Mouse (Mus musculus) hindbrain, embryonic 10.5 days (tissue): Measurements from ENCODE around the gene Ttc13. TPM values are rescaled to one million over a fixed set of nuclear protein-coding genes. Genes with fewer than 3 reads are reported as not detected.

Source experiments
- DNase-seq: peaks from one replicate; pipeline ENCODE4 v3.0.0-alpha.2; 2017; ENCODE audit warnings: low spot score
- H3K27ac ChIP-seq: fragments of 300-500 bp; sonication (generic); 2 replicates; pipeline ENCODE4 v1.5.1; 2016; ENCODE audit warnings: mild to moderate bottlenecking, moderate library complexity
- H3K27me3 ChIP-seq: fragments of 300-500 bp; sonication (generic); 2 replicates; pipeline ENCODE4 v1.6.1; 2016; ENCODE audit warnings: mild to moderate bottlenecking; ENCODE audit not compliant: poor library complexity, insufficient read depth, severe bottlenecking
- H3K36me3 ChIP-seq: fragments of 300-500 bp; sonication (generic); 2 replicates; pipeline ENCODE4 v1.6.1; 2016; ENCODE audit warnings: mild to moderate bottlenecking, moderate library complexity
- H3K4me1 ChIP-seq: fragments of 300-500 bp; sonication (generic); replicated peaks from 2 replicates; pipeline ENCODE4 v1.6.1; 2016; ENCODE audit warnings: mild to moderate bottlenecking
- H3K4me3 ChIP-seq: fragments of 300-500 bp; sonication (generic); 2 replicates; pipeline ENCODE4 v1.5.1; 2016; ENCODE audit warnings: mild to moderate bottlenecking, moderate library complexity
- H3K9me3 ChIP-seq: fragments of 300-500 bp; sonication (generic); 2 replicates; pipeline ENCODE4 v1.6.1; 2016; ENCODE audit warnings: mild to moderate bottlenecking, moderate library complexity
- WGBS: fragments of 180-500 bp; shearing (Covaris S2); methylation state at CpG from one replicate; pipeline ENCODE4 v1.1.7; 2016; 5-methylcytosine and 5-hydroxymethylcytosine counted together
- polyA plus RNA-seq: library from polyadenylated mRNA; unstranded; fragments of >200 nt; fragmentation: Nextera tagmentation; extraction: Ambion mirVana; gene quantifications from 2 replicates; pipeline ENCODE4 v1.2.1, GENCODE M21; 2016

Gene Ttc13
- polyA plus RNA-seq, 1 experiment from 2014 or later, result 49.7 TPM

- no peak for DNase-seq
- Histone ChIP-seq H3K4me1 (no peaks in the 10 kb centered on the region), H3K4me3 (no peak overlapping the region), H3K27ac (no peak overlapping the region), H3K36me3 (peaks cover 90% of the 10 kb centered on the region), H3K9me3 (no peaks in the 10 kb centered on the region), H3K27me3 (no peaks in the 10 kb centered on the region)
- 73% methylated on average over 3 of the region's 3 CpGs for WGBS
Observed at GRCm38 (mm10) chr8:124735371-124735911, 13.7 kb upstream of the Ttc13 start.

DNA sequence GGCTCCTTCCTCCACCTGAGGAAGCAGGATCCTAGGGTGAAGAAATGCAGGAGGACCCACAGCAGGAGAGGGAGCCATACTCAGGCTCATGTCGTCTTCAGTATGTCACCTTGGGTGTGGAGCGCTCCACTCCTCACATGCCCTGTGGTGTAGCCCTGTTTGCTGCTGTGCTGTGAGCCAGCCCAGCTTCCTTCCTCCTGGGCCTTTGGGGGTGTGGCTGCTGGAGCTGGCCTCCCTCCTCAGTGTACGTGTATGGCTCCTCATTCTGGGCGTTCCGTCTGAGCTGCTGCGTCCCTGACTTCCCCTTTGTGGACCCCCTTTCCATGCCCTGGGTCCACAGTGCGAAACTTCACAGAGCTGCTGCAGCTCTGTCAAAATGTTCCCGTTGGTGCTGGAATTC lies 11.0 kb upstream of the Ttc13 start:
- WGBS, result 94% methylated on average over 8 of the region's 8 CpGs
- Histone ChIP-seq H3K27me3 (no peaks in the 10 kb centered on the region), H3K27ac (no peak overlapping the region), H3K36me3 (peaks cover 94% of the 10 kb centered on the region), H3K4me3 (no peak overlapping the region), H3K9me3 (no peaks in the 10 kb centered on the region), H3K4me1 (no peaks in the 10 kb centered on the region)
- no peak for DNase-seq

DNA sequence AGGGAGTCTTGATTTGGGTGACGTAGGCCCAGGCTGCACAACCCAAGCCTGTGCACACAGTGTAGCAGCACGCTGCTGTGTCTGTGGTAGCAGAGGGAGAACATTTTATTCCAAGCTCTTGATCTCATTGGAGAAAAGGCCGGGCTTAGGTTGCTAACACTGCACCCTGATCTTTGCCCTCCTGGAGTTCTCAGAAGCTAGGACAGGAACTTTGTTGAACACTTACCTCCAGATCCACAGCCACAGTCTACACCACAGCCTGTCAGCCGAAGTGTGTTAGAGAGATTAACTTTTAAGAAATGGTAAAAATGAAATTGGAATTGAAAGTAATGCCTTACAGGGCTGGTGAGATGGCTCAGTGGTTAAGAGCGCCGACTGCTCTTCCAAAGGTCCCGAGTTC lies 2.5 kb upstream of the Ttc13 start:
- 95% methylated on average over 7 of the region's 7 CpGs for WGBS
- no peaks in the 10 kb centered on the region for H3K27me3 ChIP-seq
- peaks cover 36% of the 10 kb centered on the region for H3K36me3 ChIP-seq
- peaks cover 29% of the 10 kb centered on the region for H3K4me1 ChIP-seq
- H3K27ac ChIP-seq, result no peak overlapping the region
- H3K4me3 ChIP-seq, result no peak overlapping the region
- no peak for DNase-seq
- H3K9me3 ChIP-seq, result no peaks in the 10 kb centered on the region

- peaks cover 16% of the 10 kb centered on the region for H3K36me3 ChIP-seq
- peaks cover 33% of the 10 kb centered on the region for H3K4me1 ChIP-seq
- WGBS, result 4% methylated on average over 31 of the region's 31 CpGs
- H3K9me3 ChIP-seq, result no peaks in the 10 kb centered on the region
- H3K27ac ChIP-seq, result peak overlapping the region; percentile 92
- H3K27me3 ChIP-seq, result no peaks in the 10 kb centered on the region
- DNase-seq, result no peak
- H3K4me3 ChIP-seq, result peak overlapping the region; percentile 99
Observed at GRCm38 (mm10) chr8:124720938-124721861, 583 bp downstream of the Ttc13 start.

GRCm38 (mm10) chr8:124720133-124720532 lies 1.6 kb downstream of the Ttc13 start:
- H3K36me3 ChIP-seq, result peaks cover 9% of the 10 kb centered on the region
- DNase-seq, result no peak
- peak overlapping the region; percentile 27 for H3K4me3 ChIP-seq
- 86% methylated on average over 7 of the region's 7 CpGs for WGBS
- no peaks in the 10 kb centered on the region for H3K9me3 ChIP-seq
- H3K27ac ChIP-seq, result no peak overlapping the region; the same call in 1 of the 2 replicates
- H3K27me3 ChIP-seq, result no peaks in the 10 kb centered on the region
- H3K4me1 ChIP-seq, result peaks cover 42% of the 10 kb centered on the region

DNA sequence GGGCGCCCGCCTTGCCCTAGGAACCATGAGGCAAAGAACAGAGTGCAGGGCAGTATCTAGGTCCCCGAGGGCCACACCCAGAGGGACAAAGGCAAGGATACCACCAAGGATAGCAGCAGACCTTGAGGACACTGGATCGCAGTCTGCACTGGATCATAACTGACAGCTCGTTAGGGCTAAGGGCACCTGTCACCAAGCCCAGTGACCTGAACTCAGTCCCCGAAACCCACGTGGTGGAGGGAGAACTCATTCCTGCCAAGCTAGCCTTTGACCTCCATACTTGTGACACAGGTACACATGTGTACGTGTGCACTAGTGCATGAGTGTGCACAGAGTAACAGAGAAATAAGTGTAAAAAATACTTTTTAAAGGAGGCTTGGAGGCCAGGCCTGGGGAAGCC lies 6.0 kb downstream of the Ttc13 start:
- Histone ChIP-seq H3K27ac (no peak overlapping the region), H3K4me1 (peaks cover 20% of the 10 kb centered on the region), H3K36me3 (peaks cover 43% of the 10 kb centered on the region), H3K9me3 (no peaks in the 10 kb centered on the region), H3K4me3 (no peak overlapping the region), H3K27me3 (no peaks in the 10 kb centered on the region)
- no peak for DNase-seq
- WGBS, result 91% methylated on average over 8 of the region's 8 CpGs

GRCm38 (mm10) chr8:124713207-124713606 lies 8.6 kb downstream of the Ttc13 start:
- WGBS, result 95% methylated on average over 6 of the region's 6 CpGs
- Histone ChIP-seq H3K4me1 (peaks cover 13% of the 10 kb centered on the region; the same call in 1 of the 2 replicates), H3K27me3 (no peaks in the 10 kb centered on the region), H3K9me3 (no peaks in the 10 kb centered on the region), H3K4me3 (no peak overlapping the region), H3K27ac (no peak overlapping the region), H3K36me3 (peaks cover 61% of the 10 kb centered on the region)
- DNase-seq, result no peak

DNA sequence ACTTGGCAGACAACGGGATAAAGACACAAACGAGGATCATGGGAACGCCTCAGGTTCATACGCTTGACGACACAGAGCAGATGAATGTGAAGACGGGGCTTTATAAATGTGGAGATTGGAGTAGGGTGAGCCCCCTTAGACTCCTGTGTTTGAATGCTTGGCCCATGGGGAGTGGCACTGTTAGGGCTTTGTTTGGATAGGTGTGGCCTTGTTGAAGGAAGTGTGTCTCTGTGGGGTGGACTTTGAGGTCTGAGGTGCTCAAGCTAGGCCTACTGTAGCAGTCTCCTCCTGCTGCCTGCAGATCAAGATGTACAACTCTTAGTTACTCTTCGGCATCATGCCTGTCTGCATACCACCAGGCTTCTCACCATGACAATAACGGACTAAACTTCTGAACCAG lies 16.0 kb downstream of the Ttc13 start:
- Histone ChIP-seq H3K36me3 (peaks cover 86% of the 10 kb centered on the region), H3K4me1 (no peaks in the 10 kb centered on the region)

GRCm38 (mm10) chr8:124704376-124704775 lies 17.4 kb downstream of the Ttc13 start:
- WGBS, result 91% methylated on average over 4 of the region's 4 CpGs
- Histone ChIP-seq H3K36me3 (peaks cover 88% of the 10 kb centered on the region), H3K27me3 (no peaks in the 10 kb centered on the region), H3K4me1 (no peaks in the 10 kb centered on the region), H3K4me3 (no peak overlapping the region), H3K9me3 (no peaks in the 10 kb centered on the region), H3K27ac (no peak overlapping the region)
- no peak for DNase-seq

More for the DNA sequence above, 16.0 kb downstream of the Ttc13 start:
- Histone ChIP-seq H3K4me3 (no peak overlapping the region), H3K27me3 (no peaks in the 10 kb centered on the region), H3K27ac (no peak overlapping the region), H3K9me3 (no peaks in the 10 kb centered on the region)
- DNase-seq, result no peak
- WGBS, result 96% methylated on average over 8 of the region's 8 CpGs

DNA sequence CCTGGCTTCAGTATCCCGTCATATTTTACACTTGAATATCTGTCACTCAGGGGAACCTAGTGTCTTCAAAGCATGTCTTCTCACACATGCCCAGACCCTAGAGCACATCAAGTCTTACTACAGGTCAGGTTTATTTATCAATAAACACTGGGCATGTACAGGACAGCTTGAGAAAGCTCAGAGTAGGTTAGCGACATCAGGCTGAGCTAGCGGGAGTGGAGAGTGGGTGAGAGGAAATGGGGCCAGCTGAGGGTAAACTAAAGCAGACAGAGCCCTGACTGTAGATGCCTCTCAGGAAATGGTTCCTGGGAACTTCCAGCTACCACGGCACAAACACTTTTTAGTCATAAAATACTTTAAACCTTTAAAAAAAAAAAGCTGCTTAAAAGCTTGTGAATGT lies 18.3 kb downstream of the Ttc13 start:
- H3K9me3 ChIP-seq, result no peaks in the 10 kb centered on the region
- no peaks in the 10 kb centered on the region for H3K4me1 ChIP-seq
- no peak overlapping the region for H3K4me3 ChIP-seq
- no peaks in the 10 kb centered on the region for H3K27me3 ChIP-seq
- no peak for DNase-seq
- WGBS, result 86% methylated on average over 4 of the region's 4 CpGs
- H3K36me3 ChIP-seq, result peaks cover 87% of the 10 kb centered on the region
- no peak overlapping the region for H3K27ac ChIP-seq

DNA sequence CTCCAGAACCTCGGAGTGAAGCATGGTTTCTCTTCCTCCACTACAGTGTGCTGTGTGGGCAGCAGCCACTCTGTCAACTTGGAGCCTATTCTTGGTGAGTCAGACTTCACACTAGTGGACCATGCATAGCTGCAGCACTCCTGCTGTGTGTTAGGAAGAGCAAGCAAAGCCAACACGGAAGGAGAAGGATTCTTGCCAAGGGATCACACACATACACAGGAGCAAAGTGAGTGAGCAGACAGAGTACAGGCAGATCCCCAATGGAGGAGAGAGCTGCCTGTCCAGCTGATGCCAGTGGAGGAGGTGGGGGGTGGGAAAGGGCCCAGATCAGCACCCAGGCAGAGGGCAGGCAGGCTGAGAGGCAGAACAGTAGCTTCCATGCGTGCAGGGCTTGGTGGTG lies 19.6 kb downstream of the Ttc13 start:
- H3K27ac ChIP-seq, result no peak overlapping the region
- H3K4me3 ChIP-seq, result no peak overlapping the region
- no peak for DNase-seq
- no peaks in the 10 kb centered on the region for H3K4me1 ChIP-seq
- no peaks in the 10 kb centered on the region for H3K27me3 ChIP-seq
- peaks cover 90% of the 10 kb centered on the region for H3K36me3 ChIP-seq
- 87% methylated on average over 3 of the region's 3 CpGs for WGBS
- H3K9me3 ChIP-seq, result no peaks in the 10 kb centered on the region

GRCm38 (mm10) chr8:124701023-124701422 lies 20.8 kb downstream of the Ttc13 start:
- Histone ChIP-seq H3K4me3 (no peak overlapping the region), H3K27ac (no peak overlapping the region), H3K27me3 (no peaks in the 10 kb centered on the region), H3K36me3 (peaks cover 90% of the 10 kb centered on the region), H3K4me1 (no peaks in the 10 kb centered on the region), H3K9me3 (no peaks in the 10 kb centered on the region)
- WGBS, result 90% methylated on average over 9 of the region's 9 CpGs
- no peak for DNase-seq

DNA sequence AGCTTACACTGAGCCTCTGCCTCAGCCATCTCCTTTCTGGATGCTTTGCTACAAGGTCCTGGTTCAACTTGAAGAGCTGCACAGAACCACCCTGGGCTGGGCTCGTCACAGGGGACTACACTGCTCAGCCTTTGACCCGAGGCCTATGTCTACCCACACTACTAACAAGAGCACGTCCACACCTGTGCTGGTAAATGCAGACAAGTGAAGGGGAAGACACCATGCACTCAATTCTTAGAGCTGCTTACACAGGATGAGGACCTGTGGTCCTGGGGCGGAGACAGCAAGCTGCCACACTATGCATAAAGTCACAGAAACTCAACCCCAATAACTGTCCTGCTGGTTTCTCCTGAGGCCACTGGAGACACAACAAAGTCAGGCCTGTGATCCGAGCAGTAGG lies 21.5 kb downstream of the Ttc13 start:
- Histone ChIP-seq H3K27ac (no peak overlapping the region), H3K4me1 (no peaks in the 10 kb centered on the region), H3K36me3 (peaks cover 90% of the 10 kb centered on the region), H3K9me3 (no peaks in the 10 kb centered on the region), H3K4me3 (no peak overlapping the region), H3K27me3 (no peaks in the 10 kb centered on the region)
- WGBS, result 90% methylated on average over 5 of the region's 5 CpGs
- DNase-seq, result no peak
